Mouse (Mus musculus) cerebellum, adult (tissue): ENCODE data around the gene Cldn7.
"Not testable (repeated sequence)": the region's sequence is repeated elsewhere in the genome, so short reads cannot be mapped to it uniquely, and the experiment has no call there.

Experiments used
- ATAC-seq: cut with Nextera tagmentation; 2 replicates; pipeline ENCODE4 v1.9.2; 2017; ENCODE audit warnings: mild to moderate bottlenecking, moderate library complexity, mixed read lengths; ENCODE audit not compliant: insufficient number of reproducible peaks, low FRiP score, low TSS enrichment

Cldn7 gene

GRCm38 (mm10) chr11:69964650-69965270, at the start of gene Cldn7:
TSS of gene Cldn7 (plus strand) at chr11:69964779.
- ATAC-seq: no peak

GRCm38 (mm10) chr11:69914917-69915430, 49.6 kb upstream of the Cldn7 start:
- no peak for ATAC-seq

- ATAC-seq: no peak
Measured at GRCm38 (mm10) chr11:69915667-69916627, 48.6 kb upstream of the Cldn7 start.

- ATAC-seq: not testable (repeated sequence)
Measured at GRCm38 (mm10) chr11:69916652-69917378, 47.8 kb upstream of the Cldn7 start.

GRCm38 (mm10) chr11:69917379-69917948, 47.1 kb upstream of the Cldn7 start:
- no peak for ATAC-seq

- ATAC-seq: no peak
Measured at GRCm38 (mm10) chr11:69918118-69918517, 46.5 kb upstream of the Cldn7 start.

- ATAC-seq: no peak
Measured at GRCm38 (mm10) chr11:69919053-69919452, 45.5 kb upstream of the Cldn7 start.

- no peak for ATAC-seq
Measured at GRCm38 (mm10) chr11:69919661-69920265, 44.8 kb upstream of the Cldn7 start.

GRCm38 (mm10) chr11:69920266-69921031, 44.1 kb upstream of the Cldn7 start:
- ATAC-seq: peak; percentile 10; the same call in 1 of the 2 replicates

- peak; percentile 91 for ATAC-seq
Measured at GRCm38 (mm10) chr11:69921114-69922011, 43.2 kb upstream of the Cldn7 start, which contains the start of gene Eif5a. TSS of gene Eif5a (minus strand) at chr11:69921958.

GRCm38 (mm10) chr11:69922012-69922756, 42.4 kb upstream of the Cldn7 start:
- ATAC-seq: no peak

- ATAC-seq: no peak
Measured at GRCm38 (mm10) chr11:69922796-69923195, 41.8 kb upstream of the Cldn7 start.

- ATAC-seq: no peak
Measured at GRCm38 (mm10) chr11:69927501-69927900, 37.1 kb upstream of the Cldn7 start.

- ATAC-seq: no peak
Measured at GRCm38 (mm10) chr11:69929712-69930111, 34.9 kb upstream of the Cldn7 start.

- not testable (repeated sequence) for ATAC-seq
Measured at GRCm38 (mm10) chr11:69930176-69930575, 34.4 kb upstream of the Cldn7 start.

- ATAC-seq: no peak
Measured at GRCm38 (mm10) chr11:69930967-69931537, 33.5 kb upstream of the Cldn7 start.

GRCm38 (mm10) chr11:69931769-69932168, 32.8 kb upstream of the Cldn7 start:
- no peak for ATAC-seq
